9 mouse cellular contexts compared by ENCODE assay signal in genomic region chr6:121017436-121018031, GRCm38 (mm10).
DNase-seq lines count a peak whose midpoint lies in the region; ATAC-seq lines count a peak whose summit lies in the region.
"Had no signal": no experiment of that assay in that cellular context is flagged by ENCODE, and none has a peak within 500 bp of the region (broad histone marks: within the 10 kb centered on the region; RNA-seq: fewer than 3 reads in every experiment).

No protein-coding gene starts in this region.

- peak; percentile 97 for ATAC-seq in activated CD4-positive, CD25-positive, alpha-beta regulatory T cell, adult 4 months
- no peak for ATAC-seq in midbrain, embryonic 14.5 days (ENCODE audit: low FRiP score, low TSS enrichment)

- H3K27ac ChIP-seq in midbrain, embryonic 14.5 days (replicated peaks; ENCODE audit: low read depth, low read length), result no peak overlapping the region
- H3K27ac ChIP-seq: liver, embryonic 14.5 days had no signal

- H3K4me1 ChIP-seq in midbrain, embryonic 14.5 days (ENCODE audit: control insufficient read depth, insufficient read depth, low read length), result no peaks in the 10 kb centered on the region

- no peaks in the 10 kb centered on the region for H3K27me3 ChIP-seq in midbrain, embryonic 14.5 days (ENCODE audit: control insufficient read depth, insufficient read depth, low read length)

- H3K9ac ChIP-seq in midbrain, embryonic 14.5 days (replicated peaks; ENCODE audit: low read length), result no peak overlapping the region
- H3K9ac ChIP-seq: liver, embryonic 14.5 days had no signal

- H3K4me2 ChIP-seq in midbrain, embryonic 14.5 days (ENCODE audit: low read length), result no peak overlapping the region

- no peaks in the 10 kb centered on the region for H3K9me3 ChIP-seq in midbrain, embryonic 14.5 days (ENCODE audit: control insufficient read depth, low read length)

- DNase-seq in adrenal gland, adult (ENCODE audit: inconsistent age in 2 of 2, low spot score in 1 of 2), result peak; percentile 73 to 91
- no peak for DNase-seq in adrenal gland, postnatal 4 days (ENCODE audit: low spot score in 2 of 2)
- peak; percentile 50 for DNase-seq in gastrocnemius, postnatal 10 days
- DNase-seq in large intestine, adult 2 months (ENCODE audit: low read depth, low spot score), result peak; percentile 73
- DNase-seq in urinary bladder, postnatal 36 days (ENCODE audit: low spot score in 2 of 2), result peak; percentile 59 to 74
- DNase-seq in layer of hippocampus, postnatal 36 days, result no peak
- DNase-seq in midbrain, embryonic 14.5 days, result no peak

- H3K36me3 ChIP-seq in midbrain, embryonic 14.5 days (ENCODE audit: control insufficient read depth, insufficient read depth, low read length), result peaks cover 73% of the 10 kb centered on the region

- no peak overlapping the region for H3K4me3 ChIP-seq in midbrain, embryonic 14.5 days (replicated peaks; ENCODE audit: low read depth, low read length)

- WGBS in large intestine, adult 2 months, result 16% methylated on average over 12 of the region's 12 CpGs
- WGBS in midbrain, embryonic 14.5 days, result 89% methylated on average over 12 of the region's 12 CpGs

Comparison
In these comparisons a context has a peak if more than half of its experiments do, and no peak if none do; other contexts are left out.
1. DNase-seq: peak in adrenal gland, adult (2 of 2), gastrocnemius, postnatal 10 days (single experiment), large intestine, adult 2 months (single experiment) and urinary bladder, postnatal 36 days (2 of 2); none in adrenal gland, postnatal 4 days (0 of 2), layer of hippocampus, postnatal 36 days (0 of 2) and midbrain, embryonic 14.5 days (single experiment).